Mouse (Mus musculus) gastrocnemius, adult 8-10 months (tissue): ENCODE data around the gene Fcor. TPM values are rescaled to one million over a fixed set of nuclear protein-coding genes. Genes with fewer than 3 reads are reported as not detected.

Experiments
- DNase-seq, 2 experiments: peaks; one replicate each; pipeline ENCODE4 v3.0.0; 2022; ENCODE audit warnings: low spot score in 2 of 2
- total RNA-seq, 4 experiments: library from RNA; stranded (reverse); gene quantifications; 2 replicates each; pipeline ENCODE4 v1.2.4; 2022

Gene Fcor
- total RNA-seq, 4 experiments from 2014 or later = 1.3 to 2.1 (median 2.1) TPM; not detected in 1

- DNase-seq = peak; percentile 88 to 90
These were observed 4.2 kb upstream of the Fcor start, which contains the start of gene Trappc5 for GRCm38 (mm10) chr8:3676131-3676992. Gene Trappc5, plus strand, starts transcription at chr8:3676299.

- DNase-seq = no peak
These were observed 2.5 kb upstream of the Fcor start for GRCm38 (mm10) chr8:3674671-3675070.

GRCm38 (mm10) chr8:3670388-3670787, 1.8 kb downstream of the Fcor start:
- DNase-seq = no peak

- DNase-seq = no peak
These were observed 6.7 kb downstream of the Fcor start, which contains the start of gene Mcemp1 for GRCm38 (mm10) chr8:3665507-3665906. Gene Mcemp1, plus strand, starts transcription at chr8:3665754.

- no peak for DNase-seq
These were observed 7.8 kb downstream of the Fcor start for GRCm38 (mm10) chr8:3664405-3664804.

- no peak for DNase-seq
These were observed 11.3 kb downstream of the Fcor start for GRCm38 (mm10) chr8:3660889-3661288.

GRCm38 (mm10) chr8:3656725-3657381, 15.3 kb downstream of the Fcor start:
- no peak for DNase-seq

GRCm38 (mm10) chr8:3655526-3655925, 16.6 kb downstream of the Fcor start, which contains the start of gene Retn:
Gene Retn, plus strand, starts transcription at chr8:3655770.
- no peak for DNase-seq

GRCm38 (mm10) chr8:3654726-3655508, 17.2 kb downstream of the Fcor start:
- DNase-seq = no peak

- no peak for DNase-seq
These were observed 19.3 kb downstream of the Fcor start for GRCm38 (mm10) chr8:3652845-3653244.

- no peak for DNase-seq
These were observed 23.2 kb downstream of the Fcor start for GRCm38 (mm10) chr8:3648990-3649389.

GRCm38 (mm10) chr8:3648268-3648667, 23.9 kb downstream of the Fcor start:
- DNase-seq = no peak

- no peak for DNase-seq
These were observed 24.6 kb downstream of the Fcor start for GRCm38 (mm10) chr8:3647561-3647960.

- DNase-seq = no peak
These were observed 25.2 kb downstream of the Fcor start for GRCm38 (mm10) chr8:3646824-3647531.

GRCm38 (mm10) chr8:3645804-3646203, 26.4 kb downstream of the Fcor start:
- DNase-seq = peak; percentile 12 to 17

- no peak for DNase-seq
These were observed 40.7 kb downstream of the Fcor start for GRCm38 (mm10) chr8:3631478-3631875.

GRCm38 (mm10) chr8:3630647-3631477, 41.3 kb downstream of the Fcor start, which contains the start of gene Stxbp2:
Gene Stxbp2, plus strand, starts transcription at chr8:3630955.
- peak in 1 of 2 experiments; percentile 27 for DNase-seq

- DNase-seq = no peak
These were observed 44.1 kb downstream of the Fcor start for GRCm38 (mm10) chr8:3628014-3628413.

GRCm38 (mm10) chr8:3626971-3627370, 45.2 kb downstream of the Fcor start:
- no peak for DNase-seq

- DNase-seq = no peak
These were observed 46.7 kb downstream of the Fcor start, which contains the start of gene Pcp2 for GRCm38 (mm10) chr8:3625445-3625844. Gene Pcp2, minus strand, starts transcription at chr8:3625545.
